Mouse (Mus musculus) olfactory bulb, adult 2 months (tissue): ENCODE measurements at regions not wholly inside any gene's neighbourhood (a gene's known extent, or its start where the extent isn't known, plus 50 kb on each side); places are given as distances from the start of the nearest gene placed in this dataset.
A peak's percentile ranks its signal among the peaks of the same experiment; 100 is the strongest.

Experiments
- H3K27ac ChIP-seq: fragments of 200-500 bp; 2 replicates; pipeline ENCODE4 v1.5.1; 2012; ENCODE audit warnings: low read depth, low read length; ENCODE audit not compliant: insufficient read depth
- H3K4me1 ChIP-seq: fragments of 200-500 bp; 2 replicates; pipeline ENCODE4 v1.6.1; 2012; ENCODE audit warnings: low read length; ENCODE audit not compliant: control insufficient read depth, insufficient read depth
- H3K4me3 ChIP-seq: fragments of 200-500 bp; 2 replicates; pipeline ENCODE4 v1.5.1; 2012; ENCODE audit warnings: mild to moderate bottlenecking, low read depth, low read length, moderate library complexity; ENCODE audit not compliant: insufficient read depth
- CTCF ChIP-seq: fragments of 200-500 bp; IDR thresholded peaks from 2 replicates; pipeline ENCODE4 v1.5.1; 2012; ENCODE audit warnings: low read depth, mild to moderate bottlenecking, low read length, moderate library complexity; ENCODE audit not compliant: insufficient read depth
- POLR2A ChIP-seq: fragments of 200-500 bp; IDR thresholded peaks from 2 replicates; pipeline ENCODE4 v1.6.1; 2012; ENCODE audit warnings: mild to moderate bottlenecking, low read depth, low read length, moderate library complexity; ENCODE audit not compliant: insufficient read depth
- WGBS: fragments of 180-500 bp; shearing (Covaris S2); methylation state at CpG from one replicate; pipeline ENCODE4 v1.1.7; 2018; 5-methylcytosine and 5-hydroxymethylcytosine counted together

- WGBS, result 54% methylated on average over 2 of the region's 2 CpGs
Observed at GRCm38 (mm10) chr12:99060702-99061101, 140.3 kb downstream of the Ttc8 start.

DNA sequence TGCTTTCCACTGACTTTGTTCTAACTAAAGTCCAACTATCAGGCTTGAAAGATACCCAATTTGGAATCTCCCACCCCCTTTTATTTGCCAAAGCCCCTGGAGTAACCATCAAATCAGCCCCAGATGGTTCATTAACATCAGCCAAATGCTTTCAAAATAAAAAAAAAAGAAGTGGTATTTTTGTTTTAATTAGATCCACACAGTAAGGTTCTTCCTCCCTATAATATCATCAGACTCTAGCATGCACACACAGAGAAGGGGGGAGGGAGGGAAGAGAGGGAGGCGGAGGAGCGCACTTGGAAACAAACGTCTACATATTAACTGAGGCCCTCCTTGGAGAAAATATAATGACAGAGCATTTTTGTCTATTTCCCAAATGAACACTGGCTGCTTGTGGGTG, 143.1 kb downstream of the Ttc8 start:
- peak overlapping the region; percentile 81 for H3K27ac ChIP-seq
- WGBS, result 15% methylated on average over 3 of the region's 3 CpGs
- TF ChIP-seq POLR2A (no peak), CTCF (no peak)
- H3K4me3 ChIP-seq, result no peak overlapping the region
- peaks cover 11% of the 10 kb centered on the region for H3K4me1 ChIP-seq

More at GRCm38 (mm10) chr12:99060702-99061101, 140.3 kb downstream of the Ttc8 start:
- TF ChIP-seq CTCF (no peak), POLR2A (no peak)
- no peak overlapping the region for H3K4me3 ChIP-seq
- H3K4me1 ChIP-seq, result peaks cover 9% of the 10 kb centered on the region
- H3K27ac ChIP-seq, result no peak overlapping the region

GRCm38 (mm10) chr12:99063885-99064284, 143.5 kb downstream of the Ttc8 start:
- Histone ChIP-seq H3K4me3 (no peak overlapping the region), H3K27ac (peak overlapping the region; percentile 68), H3K4me1 (peaks cover 11% of the 10 kb centered on the region)
- TF ChIP-seq POLR2A (no peak), CTCF (no peak)
- WGBS, result 34% methylated on average over 8 of the region's 8 CpGs

GRCm38 (mm10) chr12:99067962-99068361, 147.6 kb downstream of the Ttc8 start:
- TF ChIP-seq CTCF, result no peak
- TF ChIP-seq POLR2A, result no peak
- WGBS, result 70% methylated on average over 3 of the region's 3 CpGs
- Histone ChIP-seq H3K4me1 (peaks cover 15% of the 10 kb centered on the region), H3K27ac (no peak overlapping the region), H3K4me3 (no peak overlapping the region)

DNA sequence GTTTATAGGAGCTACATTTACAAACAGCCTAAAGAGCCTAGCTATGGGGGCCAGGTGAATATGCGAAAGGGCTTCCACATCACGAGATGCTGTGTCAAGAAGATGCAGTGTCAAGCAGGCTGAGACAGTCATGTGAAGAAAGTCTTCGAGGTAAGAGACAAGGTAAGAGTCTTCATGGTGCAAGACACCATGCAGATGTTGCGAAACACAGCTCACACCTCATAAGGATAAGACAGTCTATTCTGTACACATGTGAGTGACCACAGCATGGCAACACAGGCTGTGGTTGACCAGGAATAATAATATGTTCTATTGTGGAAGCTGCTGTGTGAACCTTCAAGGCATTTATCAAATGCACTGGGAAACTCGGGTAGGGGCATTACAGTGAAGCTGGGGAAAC, 153.4 kb downstream of the Ttc8 start:
- Histone ChIP-seq H3K4me1 (peaks cover 4% of the 10 kb centered on the region), H3K27ac (no peak overlapping the region), H3K4me3 (no peak overlapping the region)
- 91% methylated on average over 5 of the region's 5 CpGs for WGBS
- TF ChIP-seq CTCF (no peak), POLR2A (no peak)

GRCm38 (mm10) chr12:99077366-99077765, 157.0 kb downstream of the Ttc8 start:
- WGBS, result 59% methylated on average over 3 of the region's 3 CpGs
- H3K4me3 ChIP-seq, result no peak overlapping the region
- TF ChIP-seq CTCF (no peak), POLR2A (no peak)
- H3K27ac ChIP-seq, result no peak overlapping the region
- peaks cover 4% of the 10 kb centered on the region for H3K4me1 ChIP-seq

- WGBS, result 95% methylated on average over 1 of the region's 1 CpGs
Observed at GRCm38 (mm10) chr12:99079873-99080272, 159.5 kb downstream of the Ttc8 start.

DNA sequence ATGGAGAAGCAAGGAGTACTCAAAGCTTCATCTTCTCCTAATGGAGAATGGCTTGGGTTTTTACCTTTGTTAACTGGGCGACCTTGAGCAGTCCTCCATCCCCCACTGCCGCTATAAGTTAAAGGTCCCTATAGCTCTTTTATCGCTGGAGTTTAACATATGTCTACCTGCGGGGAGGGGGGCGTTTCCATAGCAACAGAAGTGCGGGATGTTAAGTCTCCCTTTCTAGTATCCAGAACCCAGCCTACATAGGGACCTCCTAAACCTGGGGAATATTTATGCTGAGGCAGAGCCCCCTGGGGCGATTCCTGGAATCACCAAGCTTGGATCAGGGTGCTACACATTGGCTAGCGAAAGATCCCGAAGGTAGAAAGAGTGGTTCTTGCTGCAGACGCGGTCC, 163.2 kb downstream of the Ttc8 start:
- Histone ChIP-seq H3K27ac (no peak overlapping the region), H3K4me3 (no peak overlapping the region), H3K4me1 (peaks cover 29% of the 10 kb centered on the region)
- no peak for TF ChIP-seq POLR2A
- WGBS, result 42% methylated on average over 11 of the region's 11 CpGs

More at GRCm38 (mm10) chr12:99079873-99080272, 159.5 kb downstream of the Ttc8 start:
- Histone ChIP-seq H3K27ac (no peak overlapping the region), H3K4me1 (peaks cover 12% of the 10 kb centered on the region), H3K4me3 (no peak overlapping the region)
- no peak for TF ChIP-seq CTCF
- TF ChIP-seq POLR2A, result no peak

- TF ChIP-seq POLR2A (no peak), CTCF (peak; percentile 98)
- Histone ChIP-seq H3K27ac (no peak overlapping the region), H3K4me3 (no peak overlapping the region), H3K4me1 (peaks cover 29% of the 10 kb centered on the region)
- 3% methylated on average over 18 of the region's 18 CpGs for WGBS
Observed at GRCm38 (mm10) chr12:99084144-99084543, 163.8 kb downstream of the Ttc8 start.

- no peak for TF ChIP-seq POLR2A
- no peak for TF ChIP-seq CTCF
- Histone ChIP-seq H3K27ac (no peak overlapping the region), H3K4me1 (peaks cover 29% of the 10 kb centered on the region), H3K4me3 (no peak overlapping the region)
- WGBS, result 18% methylated on average over 8 of the region's 8 CpGs
Observed at GRCm38 (mm10) chr12:99087286-99087685, 166.9 kb downstream of the Ttc8 start.
